Mouse (Mus musculus) cortical plate, adult 2 months (tissue): Measurements from ENCODE around the gene Glo1.

Source experiments
- CTCF ChIP-seq: fragments of 200-500 bp; IDR thresholded peaks from 2 replicates; pipeline ENCODE4 v1.5.1; 2011; ENCODE audit warnings: mild to moderate bottlenecking, control low read depth, low read length; ENCODE audit not compliant: insufficient read depth; ENCODE audit errors: extremely low read depth
- POLR2A ChIP-seq: fragments of 200-500 bp; IDR thresholded peaks from 2 replicates; pipeline ENCODE4 v1.6.1; 2011; ENCODE audit warnings: mild to moderate bottlenecking, low read length, control low read depth; ENCODE audit not compliant: insufficient read depth; ENCODE audit errors: extremely low read depth

DNA sequence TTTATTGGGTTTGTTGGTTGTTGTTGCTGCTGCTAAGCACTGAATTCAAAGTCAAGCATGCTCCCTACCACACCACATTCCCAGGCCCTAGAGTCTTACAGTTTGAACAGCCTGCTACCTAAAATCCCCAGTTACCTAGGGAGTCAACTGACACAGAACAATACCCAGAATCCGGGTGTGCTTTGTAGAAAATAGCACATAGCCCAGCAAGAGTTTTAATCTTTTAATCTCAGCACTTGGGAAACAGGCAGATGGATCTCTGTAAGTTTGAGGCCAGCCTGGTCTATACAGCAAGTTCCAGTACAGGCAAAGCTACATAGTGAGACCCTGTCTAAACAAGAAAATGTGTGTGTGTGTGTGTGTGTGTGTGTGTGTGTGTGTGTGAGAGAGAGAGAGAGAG is 15.9 kb downstream of the Glo1 start:
- no peak for TF ChIP-seq CTCF
- TF ChIP-seq POLR2A: no peak
